Mouse (Mus musculus): ENCODE measurements around the gene Pde6d.
A peak's percentile ranks its signal among the peaks of the same experiment; 100 is the strongest.
"Not testable (repeated sequence)": the region's sequence is repeated elsewhere in the genome, so short reads cannot be mapped to it uniquely, and the experiment has no call there.

Gene Pde6d

DNA sequence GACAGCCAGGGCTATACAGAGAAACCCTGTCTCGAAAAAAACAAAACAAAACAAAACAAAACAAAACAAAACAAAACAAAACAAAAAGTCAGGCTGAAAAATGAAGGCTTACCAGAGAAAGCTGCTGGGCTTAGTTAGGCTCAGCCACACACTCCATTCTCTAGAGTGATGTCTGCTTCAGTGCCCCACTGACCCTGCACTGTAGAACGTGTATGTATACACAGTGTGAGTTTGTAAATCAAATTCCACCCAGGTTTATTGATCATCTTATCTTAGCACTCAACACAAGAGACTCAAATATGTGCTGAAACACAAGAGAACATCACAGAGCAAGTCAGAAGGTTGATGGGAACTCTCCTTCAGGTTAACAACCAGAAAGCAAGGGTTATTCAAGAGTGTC, 14.0 kb downstream of the Pde6d start:
- no peak for DNase-seq

DNA sequence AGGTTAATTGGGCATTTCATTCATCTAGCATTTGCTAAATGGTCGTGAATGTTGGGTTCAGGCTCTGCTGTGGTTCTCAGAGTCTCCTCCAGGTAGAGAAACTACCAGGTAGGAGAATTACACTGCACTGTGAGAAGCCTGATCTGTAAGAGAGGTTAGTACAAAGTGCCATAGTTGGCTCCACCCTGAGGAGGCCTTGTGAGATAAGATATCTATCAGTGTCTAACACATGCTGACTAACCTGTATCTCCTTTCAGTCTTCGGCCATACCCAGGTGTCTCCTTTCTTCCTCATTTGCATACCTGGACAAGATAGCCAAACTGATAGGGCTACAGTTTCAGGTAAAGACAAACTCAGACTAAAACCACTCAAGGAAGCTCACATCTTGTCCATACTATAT, 19.8 kb downstream of the Pde6d start:
- no peak for DNase-seq

DNA sequence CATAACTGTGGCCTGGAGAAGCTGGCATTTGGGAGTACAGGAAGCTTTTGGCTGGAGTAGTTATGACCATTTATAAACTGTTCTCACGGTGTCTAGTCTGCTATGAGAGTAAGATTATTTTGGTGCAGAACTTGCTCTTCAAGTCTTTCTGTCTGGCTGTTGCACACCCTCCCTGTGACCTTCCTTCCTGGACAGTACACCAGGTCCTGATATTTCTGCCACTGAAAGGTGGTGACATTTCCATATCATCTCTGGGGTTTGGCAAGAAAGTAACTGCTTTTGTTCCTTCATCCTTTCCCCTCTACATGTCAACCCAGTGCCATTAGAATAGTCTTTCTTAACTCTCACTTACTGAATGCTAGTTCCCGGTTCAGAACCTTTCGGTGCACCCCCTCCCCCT, 23.2 kb downstream of the Pde6d start:
- DNase-seq: no peak

DNA sequence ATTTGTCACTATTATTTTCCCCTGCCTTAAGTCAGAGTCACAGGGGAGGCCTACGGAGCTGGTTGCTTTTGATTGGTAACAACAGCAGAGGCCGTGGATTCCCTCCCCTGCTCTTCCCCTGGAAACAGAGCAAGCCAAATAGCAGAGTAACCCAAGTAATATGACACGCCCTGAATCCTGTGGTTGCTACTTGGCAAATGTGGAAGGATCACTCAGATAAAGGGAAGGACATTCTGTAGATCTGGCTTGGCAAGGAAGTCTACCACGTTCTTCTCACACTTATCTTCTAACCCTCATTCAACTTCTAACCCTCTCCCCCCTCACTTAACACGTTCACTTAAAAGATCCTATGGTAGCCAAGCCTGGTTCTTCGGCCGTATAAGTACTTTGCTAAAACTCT, 24.6 kb downstream of the Pde6d start:
- peak; percentile 13 for DNase-seq

DNA sequence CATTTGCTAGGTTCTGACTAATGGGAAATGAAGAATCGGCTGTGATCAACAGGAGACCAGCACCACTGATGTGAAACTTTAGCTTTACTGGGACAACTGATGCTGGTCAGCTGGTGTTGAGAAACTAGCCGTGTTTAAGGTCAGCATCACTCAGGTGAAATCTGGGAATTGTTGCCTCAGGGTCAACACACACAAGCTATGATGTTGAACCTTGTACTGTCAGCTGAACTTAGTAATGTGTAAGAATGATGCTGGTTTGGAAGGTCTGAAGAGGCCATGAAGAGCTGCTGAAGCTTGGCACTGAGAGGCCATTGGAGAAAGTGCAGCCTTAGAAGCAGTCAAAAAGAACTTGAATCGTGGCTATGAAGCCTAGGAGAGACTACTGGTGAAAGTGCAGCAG, 26.8 kb downstream of the Pde6d start:
- DNase-seq: no peak

DNA sequence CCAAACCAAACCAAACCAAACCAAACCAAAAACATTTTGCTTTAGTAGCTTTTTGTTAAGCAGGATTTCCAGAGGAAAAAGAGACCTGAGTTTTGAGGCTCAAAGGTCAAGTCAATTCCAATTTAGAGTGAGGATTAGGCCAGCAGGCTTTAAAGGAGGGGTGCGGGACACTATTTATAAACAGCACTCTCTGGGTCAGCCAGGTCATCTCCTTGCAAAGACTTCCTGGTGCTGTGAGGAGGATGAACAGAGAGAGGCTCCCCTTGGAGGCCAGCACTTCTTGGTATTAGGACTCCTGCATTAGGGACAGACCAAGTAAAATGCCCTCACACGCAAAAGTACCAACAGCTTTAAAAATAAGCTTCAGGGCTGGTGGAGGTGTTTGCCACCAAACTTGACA, 30.6 kb downstream of the Pde6d start:
- no peak for DNase-seq

DNA sequence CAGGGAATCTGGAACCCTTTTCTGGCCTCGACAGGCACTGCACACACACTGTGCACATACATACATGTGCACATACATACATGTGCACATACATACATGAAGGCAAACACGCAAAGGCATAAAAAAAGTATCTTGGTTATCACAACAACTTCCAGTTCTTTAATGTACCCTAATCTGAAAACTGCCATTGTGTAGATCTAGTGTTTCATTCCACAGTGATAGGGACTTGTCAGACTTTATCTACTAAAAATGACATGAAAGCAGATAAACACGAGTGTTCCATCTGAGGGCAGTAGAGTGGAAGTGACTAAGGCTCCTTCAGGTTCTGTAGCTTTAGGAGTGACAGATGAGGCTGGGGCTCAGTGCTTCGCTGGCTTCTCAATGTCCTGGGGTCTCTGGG, 31.1 kb downstream of the Pde6d start:
- DNase-seq: no peak

DNA sequence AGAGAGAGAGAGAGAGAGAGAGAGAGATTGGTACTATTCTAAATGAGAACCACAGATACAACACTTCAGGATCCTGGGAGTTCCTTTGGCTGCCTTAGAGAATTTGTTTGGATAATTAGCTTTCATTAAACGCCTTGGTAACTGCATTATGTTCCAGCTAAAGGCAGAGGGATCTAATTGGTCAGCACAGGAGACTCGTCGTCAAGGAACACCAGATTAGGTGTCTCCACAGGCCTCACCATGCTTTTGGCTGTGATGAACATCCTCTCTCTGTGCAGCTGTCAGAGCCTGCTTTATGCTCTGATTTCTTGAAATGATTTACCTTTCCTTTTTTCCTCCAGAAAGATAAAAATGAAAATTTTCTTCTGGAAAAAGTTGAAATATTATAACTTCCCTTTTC, 35.6 kb downstream of the Pde6d start:
- no peak for DNase-seq

DNA sequence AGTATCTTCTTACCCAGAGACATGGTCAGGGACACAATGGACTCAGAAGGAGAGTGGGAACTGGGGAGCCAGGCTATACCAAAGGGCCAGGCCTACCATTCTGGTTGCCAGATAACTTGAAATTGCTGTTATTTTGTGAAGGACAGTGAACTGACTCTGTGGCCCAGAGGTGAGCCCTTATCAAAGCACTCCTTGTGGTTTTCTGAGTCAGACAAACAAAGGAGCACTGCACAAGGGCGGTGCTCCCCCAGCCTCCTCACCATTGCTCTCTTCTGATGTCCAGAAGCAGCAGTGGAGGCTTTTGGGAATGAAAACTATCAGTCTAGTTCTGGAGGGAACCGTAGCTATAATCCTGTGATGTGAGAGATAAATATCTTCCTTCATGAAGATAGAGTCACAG, 39.8 kb downstream of the Pde6d start:
- DNase-seq: no peak

DNA sequence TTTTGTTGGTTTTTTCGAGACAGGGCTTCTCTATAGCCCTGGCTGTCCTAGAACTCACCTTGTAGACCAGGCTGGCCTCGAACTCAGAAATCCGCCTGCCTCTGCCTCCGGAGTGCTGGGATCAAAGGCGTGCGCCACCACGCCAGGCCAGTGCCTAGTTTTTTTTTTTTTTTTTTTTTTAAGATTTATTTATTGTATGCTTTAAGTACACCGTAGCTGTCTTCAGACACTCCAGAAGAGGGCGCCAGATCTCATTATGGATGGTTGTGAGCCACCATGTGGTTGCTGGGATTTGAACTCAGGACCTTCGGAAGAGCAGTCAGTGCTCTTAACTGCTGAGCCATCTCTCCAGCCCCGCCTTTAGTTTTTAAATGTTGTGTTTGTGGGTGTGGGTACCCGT, 42.8 kb downstream of the Pde6d start:
- DNase-seq: not testable (repeated sequence)

DNA sequence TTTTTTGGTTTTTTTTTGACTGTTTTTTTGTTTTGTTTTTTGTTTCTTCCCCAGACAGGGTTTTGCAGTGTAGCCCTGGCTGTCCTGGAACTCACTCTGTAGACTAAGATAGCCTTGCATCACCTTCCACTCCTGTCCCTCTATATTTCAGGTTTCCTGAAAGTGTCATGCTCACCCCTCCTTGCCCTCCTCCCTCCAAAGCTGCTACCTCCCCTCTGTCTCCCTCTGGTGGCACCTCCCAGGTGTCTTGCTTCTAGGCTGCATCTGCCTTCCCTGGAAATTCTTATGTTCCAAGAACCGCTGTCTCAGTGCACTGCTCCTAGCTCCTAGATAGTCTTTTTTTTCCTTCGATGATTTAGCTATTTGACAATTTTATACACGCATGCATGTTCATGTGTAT, 44.0 kb downstream of the Pde6d start:
- peak; percentile 34 for DNase-seq

DNA sequence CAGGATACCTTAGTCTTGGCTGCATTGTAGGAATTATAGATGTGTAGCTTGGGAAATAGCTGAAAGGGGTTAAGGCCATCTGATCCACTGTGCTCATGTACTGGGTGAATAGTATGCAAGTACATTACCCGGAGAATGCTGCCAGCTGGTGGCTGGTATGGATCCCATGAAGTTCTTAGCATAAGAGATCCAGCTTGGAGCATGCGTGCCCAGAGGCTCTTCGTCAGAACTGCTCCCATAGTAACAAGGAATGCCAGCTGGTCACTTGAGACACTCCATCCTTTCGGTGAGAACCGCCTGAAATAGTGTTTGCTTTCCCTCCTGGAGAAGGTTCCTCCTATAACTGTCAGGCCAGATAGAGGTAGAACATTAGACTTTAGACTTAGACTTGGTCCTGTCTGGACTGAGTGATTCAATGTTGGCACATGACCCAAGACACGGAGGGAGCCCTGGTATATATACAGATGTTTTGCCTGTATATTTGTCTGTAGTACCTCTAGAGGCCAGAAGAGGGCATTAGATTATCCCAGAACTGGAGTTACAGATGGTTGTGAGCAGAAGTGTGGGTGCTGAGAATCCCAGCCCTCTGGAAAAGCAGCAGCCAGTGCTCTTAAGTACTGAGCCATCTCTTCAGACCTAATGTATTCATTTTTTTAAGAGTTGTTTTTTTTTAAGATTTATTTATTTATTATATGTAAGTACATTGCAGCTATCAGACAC, 48.9 kb downstream of the Pde6d start:
- no peak for DNase-seq

DNA sequence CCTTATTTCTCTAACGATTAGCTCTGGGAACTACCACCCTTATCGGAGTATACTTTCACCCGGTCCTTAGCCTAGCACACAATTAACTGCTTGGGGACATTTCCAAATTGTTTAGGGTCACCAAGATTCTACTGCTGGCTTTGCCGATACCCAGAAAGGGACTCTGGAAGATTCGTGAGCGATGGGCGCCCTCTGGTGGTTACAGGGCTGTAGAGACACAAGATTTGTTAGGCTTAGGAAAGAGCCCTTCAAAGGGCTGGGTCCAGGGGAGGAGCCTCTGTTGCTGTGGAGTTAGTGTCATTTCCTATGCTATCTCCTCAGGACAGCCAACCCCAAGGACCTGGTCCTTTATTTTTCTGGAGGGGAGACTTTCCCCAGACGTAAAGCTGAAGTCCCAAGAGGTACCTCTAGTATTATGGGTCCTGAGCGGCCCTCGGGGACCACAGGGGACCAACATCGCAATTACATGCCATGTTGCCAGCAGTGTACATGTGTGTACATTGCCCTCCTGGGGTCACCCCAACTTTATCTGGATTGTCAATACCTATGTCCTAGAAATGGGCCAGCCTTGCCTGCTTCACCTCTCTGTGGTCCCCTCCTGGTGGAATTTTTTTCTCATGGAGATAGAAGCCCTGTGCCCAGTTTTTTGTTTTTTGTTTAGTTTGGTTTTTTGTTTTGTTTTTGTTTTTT, 49.9 kb downstream of the Pde6d start:
- peak; percentile 95 for DNase-seq

DNA sequence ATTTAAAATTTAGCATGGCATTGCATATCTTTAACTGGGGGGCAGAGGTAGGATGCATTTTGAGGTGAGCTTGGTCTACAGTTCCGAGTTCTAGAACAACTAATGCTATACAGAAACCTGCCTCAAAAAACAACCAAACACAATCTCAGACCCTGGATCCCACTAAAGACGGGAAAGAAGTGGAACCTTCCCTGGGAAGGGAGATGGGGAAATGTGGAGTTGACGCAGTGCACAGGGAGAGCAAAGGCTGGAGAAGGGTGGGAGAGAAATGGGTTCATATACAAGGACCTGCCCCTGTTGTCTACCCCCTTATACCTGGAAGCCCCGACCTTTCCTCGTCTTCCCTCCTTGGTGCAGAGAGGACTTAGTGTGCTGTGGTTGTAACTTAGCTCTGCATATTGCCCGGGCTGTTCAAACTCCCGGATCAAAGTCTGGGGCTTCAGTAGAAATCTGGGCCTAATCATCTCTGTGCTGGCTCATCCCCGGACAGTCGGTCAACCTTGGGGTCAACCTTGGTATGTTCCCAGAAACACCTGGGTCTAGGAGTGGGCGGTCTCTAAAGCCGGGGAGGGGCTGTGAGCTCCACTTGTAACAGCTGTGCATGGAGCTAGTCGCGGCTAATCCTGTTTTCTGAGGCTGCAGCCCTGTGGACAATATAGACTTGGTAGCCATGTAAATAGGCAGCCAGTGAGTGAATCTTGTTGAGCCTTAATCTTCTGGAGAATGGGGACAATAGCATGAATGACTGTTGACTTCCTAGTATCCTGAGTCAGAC, 50.7 kb downstream of the Pde6d start:
- peak; percentile 36 for DNase-seq

DNA sequence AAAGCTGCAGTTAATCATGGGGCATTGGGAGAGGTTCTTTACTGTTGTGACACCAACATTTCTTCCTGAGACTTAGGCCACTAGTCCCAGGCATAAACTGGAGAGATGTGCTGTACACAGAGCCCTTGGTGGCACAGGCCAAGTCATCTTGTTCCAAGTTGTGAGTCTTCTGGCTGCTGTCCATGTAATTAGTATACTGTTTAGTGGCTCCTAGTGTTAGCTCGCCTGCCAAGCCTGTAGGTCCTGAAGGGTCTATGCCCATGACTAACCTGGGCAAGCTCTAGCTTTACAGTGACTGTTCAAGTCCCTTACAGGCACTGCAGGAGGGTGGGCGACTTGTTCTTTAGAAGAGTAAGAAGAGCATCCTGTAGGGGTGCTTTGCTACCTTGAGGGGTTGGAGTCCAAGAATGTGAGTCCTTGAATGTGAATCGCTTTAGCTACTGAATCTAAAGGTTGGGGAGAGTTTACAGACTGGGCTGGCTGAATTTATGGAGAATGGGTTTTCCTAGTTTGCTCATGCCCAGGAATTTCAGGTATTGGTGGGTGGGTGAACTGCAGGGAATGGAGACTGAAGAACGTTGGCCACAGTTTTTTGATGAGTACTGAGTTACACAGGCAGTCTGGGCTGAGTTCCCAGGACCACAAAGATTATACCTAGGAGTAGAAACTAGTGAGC, 51.4 kb downstream of the Pde6d start:
- no peak for DNase-seq

DNA sequence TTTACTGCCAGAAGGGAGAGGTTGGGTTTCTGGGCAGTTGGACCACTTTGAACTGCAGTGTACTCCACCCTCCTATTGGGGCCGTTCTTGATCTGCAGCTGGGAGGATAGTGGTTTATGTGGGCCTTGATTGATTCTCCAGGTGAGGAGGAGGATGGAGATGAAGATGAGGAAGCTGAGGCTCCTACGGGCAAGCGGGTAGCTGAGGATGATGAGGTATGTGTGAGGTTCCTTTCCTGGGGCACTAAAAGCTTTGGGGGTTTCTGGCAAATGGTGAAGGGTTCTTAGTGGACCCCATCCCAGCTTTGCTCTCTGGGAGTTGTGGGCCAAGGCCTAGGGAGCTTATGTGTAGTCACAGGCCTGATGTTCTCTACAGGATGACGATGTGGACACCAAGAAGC, 52.8 kb downstream of the Pde6d start:
- no peak for DNase-seq

DNA sequence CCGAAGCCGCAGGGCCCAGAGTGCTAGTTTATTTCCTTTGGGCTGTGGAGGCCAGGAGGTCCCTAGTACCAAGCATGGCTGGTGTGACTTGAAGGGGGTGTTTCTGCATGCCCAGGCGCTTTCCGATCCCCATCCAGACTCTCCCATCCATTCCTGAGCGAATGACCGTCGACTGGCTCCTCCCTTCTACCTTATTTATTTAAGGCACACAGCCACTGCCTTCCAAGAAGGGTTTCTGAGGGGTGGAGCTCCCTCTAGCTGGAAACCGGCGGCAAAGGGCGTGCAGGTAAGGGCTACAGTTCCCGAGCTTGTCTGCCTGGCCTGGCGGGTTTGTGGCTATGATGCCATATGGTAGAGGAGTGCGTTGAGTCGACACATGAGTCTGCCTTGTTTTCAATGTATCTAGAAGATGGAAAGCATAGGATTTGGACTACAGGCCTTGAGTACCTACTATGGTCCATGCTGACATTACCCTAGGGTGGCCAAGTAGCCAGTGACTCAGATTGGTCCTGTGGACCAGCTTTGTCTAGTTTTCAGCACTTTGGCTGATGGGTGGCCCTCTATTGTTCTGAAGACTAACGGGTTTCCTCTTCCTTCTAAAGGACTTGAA, 53.8 kb downstream of the Pde6d start:
- peak; percentile 80 for DNase-seq

DNA sequence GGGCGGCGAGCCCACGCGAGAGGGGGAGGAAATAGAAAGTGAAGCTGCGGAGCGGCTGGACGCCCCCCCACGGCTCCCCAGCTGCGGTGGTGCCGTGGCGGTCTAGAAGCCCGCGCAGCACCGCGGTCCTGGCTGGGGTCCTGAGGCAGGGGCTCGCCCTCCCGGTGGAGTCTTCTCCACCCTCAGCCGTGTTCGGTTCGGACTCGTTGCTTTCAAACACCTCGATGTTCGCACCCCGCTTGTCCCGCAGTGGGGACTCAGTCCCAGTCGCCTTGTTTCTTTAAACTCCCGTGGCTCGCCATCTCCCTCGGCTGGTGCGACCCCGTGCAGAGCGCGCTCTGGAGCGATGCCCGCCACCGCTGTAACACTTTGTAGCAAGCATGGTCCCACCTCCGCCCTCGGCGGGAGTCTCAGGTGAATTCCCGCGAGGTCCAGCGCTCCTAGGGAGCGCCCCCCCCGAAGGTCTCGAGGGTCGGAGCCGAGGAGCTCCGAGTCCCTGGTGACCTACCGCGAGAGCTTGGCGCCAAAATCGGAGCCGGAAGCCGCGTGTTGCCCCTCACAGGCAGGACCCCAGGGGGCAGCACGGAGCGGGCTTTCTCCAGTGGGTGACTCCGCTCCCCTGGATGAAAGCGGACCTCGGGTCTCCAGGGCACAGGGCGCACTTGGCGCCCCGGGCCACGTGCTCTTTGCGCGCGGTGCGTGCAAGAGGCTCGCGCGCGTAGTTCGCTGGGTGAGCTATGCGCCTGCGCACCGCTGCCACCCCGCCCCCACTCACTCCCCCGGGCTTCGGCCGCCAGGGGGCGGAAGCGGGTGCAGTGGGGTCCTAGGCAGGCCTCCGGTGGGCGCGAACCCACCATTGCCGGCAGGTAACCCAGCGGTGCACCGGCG, 54.6 kb downstream of the Pde6d start:
- peak; percentile 91 for DNase-seq

DNA sequence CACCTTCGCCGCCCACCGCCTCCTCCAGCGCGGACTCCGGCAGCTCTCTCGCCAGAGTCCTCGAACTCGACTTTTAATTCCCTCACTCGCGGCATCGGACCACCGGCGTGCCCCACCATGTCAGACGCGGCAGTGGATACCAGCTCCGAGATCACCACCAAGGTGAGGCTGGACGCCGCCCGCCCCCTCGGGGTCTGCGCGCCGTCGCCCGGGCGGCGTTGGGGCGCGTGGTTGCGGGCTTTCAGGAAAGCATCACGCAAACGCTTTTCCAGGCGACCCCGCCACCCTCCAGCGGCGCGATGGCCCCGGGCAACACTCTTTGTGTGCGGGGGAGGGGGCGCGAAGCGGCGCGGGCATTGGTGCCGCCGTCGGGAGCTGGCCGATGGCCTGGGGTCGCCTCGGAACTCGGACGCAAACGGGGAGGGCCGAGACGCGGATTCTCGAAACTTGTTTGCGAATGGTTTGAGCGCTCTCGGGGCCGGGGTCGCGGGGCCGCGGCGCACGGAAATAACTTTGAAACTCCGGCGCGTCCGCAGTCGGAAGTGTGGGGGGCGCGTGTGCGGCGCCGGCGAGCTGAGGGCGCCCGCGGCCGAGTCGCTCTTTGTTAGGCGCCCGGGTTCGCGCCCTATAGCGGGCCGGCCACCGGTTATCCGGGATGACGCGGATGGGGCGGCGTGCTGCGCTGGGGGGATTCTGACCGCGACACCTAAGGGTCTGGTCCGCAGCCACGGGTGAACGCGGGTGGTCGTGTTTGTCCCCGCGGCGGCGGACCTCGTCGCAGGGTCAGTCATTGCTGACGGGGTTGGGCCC, 55.4 kb downstream of the Pde6d start:
- DNase-seq: peak; percentile 57

DNA sequence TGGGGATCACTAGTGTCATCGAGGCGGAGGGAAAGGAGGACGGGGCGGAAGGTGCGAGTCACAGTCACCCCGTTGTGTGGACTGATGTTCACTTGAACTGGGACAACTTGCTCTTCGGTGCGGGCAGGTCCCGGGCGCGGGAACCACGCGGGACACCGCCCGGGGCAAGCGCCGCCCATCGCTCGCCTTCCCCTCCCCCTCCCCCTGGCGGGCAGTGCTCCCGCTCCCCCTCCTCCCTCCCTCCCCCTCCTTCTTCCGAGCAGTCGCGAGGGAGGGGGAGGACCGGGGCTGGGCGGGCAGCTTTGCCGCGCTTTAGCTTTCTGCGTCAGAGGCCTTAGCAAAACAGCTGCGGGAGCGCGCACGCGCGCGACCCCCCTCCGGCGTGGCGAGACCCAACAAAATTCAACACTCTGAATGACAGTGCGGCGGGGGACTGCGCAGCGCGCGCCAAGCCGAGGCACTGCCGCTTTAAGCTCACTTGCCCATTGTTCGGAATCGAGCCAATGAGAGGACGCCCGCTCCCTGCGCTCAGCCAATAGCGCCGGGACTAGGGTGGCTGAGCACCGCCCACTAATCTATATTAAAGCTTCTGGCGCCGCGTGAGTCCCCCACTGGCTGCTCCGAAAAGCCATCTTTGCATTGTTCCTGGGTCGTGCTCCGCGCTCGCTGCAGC, 56.2 kb downstream of the Pde6d start, which contains the start of gene Ptma:
Gene Ptma (plus strand): TSS at position 611 of the 673 bp plus-strand sequence.
- peak; percentile 97 for DNase-seq

Data from liver (tissue).